Mouse (Mus musculus) embryonic fibroblast, embryonic 13.5 days (primary cell): ENCODE results near the gene Spon1.

Source experiments
- CTCF ChIP-seq: IDR thresholded peaks from 2 replicates; pipeline ENCODE4 v1.5.1; 2011; ENCODE audit warnings: mild to moderate bottlenecking, control low read depth, low read length, moderate library complexity, borderline replicate concordance; ENCODE audit not compliant: insufficient read depth
- POLR2A ChIP-seq: IDR thresholded peaks from 2 replicates; pipeline ENCODE4 v1.6.1; 2011; ENCODE audit warnings: low read depth, mild to moderate bottlenecking, control low read depth, low read length, moderate library complexity

DNA sequence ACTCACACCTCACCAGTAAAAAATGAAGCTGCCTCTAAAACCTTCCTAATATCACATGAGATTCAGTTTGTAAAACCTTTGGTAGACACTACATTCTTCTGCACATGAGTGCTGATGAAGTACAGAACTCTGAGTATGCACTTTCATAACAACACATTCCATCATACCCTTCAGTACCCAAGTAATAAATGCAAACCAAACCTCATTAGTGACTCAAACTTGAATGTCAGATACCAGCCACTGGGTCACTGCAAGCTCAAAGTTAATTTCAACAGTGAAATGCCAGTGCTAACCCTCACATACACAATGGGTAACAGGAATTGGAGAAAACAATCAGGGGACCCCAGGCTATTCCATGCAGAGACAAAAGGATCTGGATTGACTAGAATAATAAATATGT lies 203.4 kb downstream of the Spon1 start:
- TF ChIP-seq POLR2A (no peak), CTCF (no peak)
